Mouse (Mus musculus): ENCODE measurements around the gene Prn. TPM values are rescaled to one million over a fixed set of nuclear protein-coding genes. Genes with fewer than 3 reads are reported as not detected.

Prn gene
- polyA plus RNA-seq (2015; fragmentation: Nextera tagmentation; extraction: Ambion mirVana), result 0.29 TPM in 1 of 2 replicates, not detected in the other

GRCm38 (mm10) chr2:131909683-131910572, at the start of gene Prn, which contains the start of gene Prnp:
TSS of gene Prn (plus strand) at chr2:131909957.
TSS of gene Prnp (plus strand) at chr2:131909928.

GRCm38 (mm10) chr2:131950598-131951095, 40.9 kb downstream of the Prn start, which contains the start of gene Prnd:
TSS of gene Prnd (plus strand) at chr2:131950861.

Other genes with a start within 250 kb of the Prn start
- gene Erv3, start 50.2 kb upstream of the Prn start, polyA plus RNA-seq (2015; fragmentation: Nextera tagmentation; extraction: Ambion mirVana), result not detected in 2 replicates
- 97.0 and 109 TPM in 2 replicates for gene Prnp, start within 50 bp of the Prn start, polyA plus RNA-seq (2015; fragmentation: Nextera tagmentation; extraction: Ambion mirVana)
- gene Prnd, start 40.9 kb downstream of the Prn start, polyA plus RNA-seq (2015; fragmentation: Nextera tagmentation; extraction: Ambion mirVana), result 2.9 and 4.1 TPM in 2 replicates
- 7.7 and 13.5 TPM in 2 replicates for gene Rassf2, start 120.3 kb downstream of the Prn start, polyA plus RNA-seq (2015; fragmentation: Nextera tagmentation; extraction: Ambion mirVana)
- 19.7 and 37.9 TPM in 2 replicates for gene Slc23a2, start 235.2 kb downstream of the Prn start, polyA plus RNA-seq (2015; fragmentation: Nextera tagmentation; extraction: Ambion mirVana)